Mouse (Mus musculus) ES-E14 (cell line): ENCODE measurements around the gene Cd22.

Source experiments
- CHD2 ChIP-seq: IDR thresholded peaks from 2 replicates; pipeline ENCODE4 v1.6.1; 2014; ENCODE audit warnings: mild to moderate bottlenecking, low read depth, low read length, inconsistent platforms
- HCFC1 ChIP-seq: IDR thresholded peaks from 2 replicates; pipeline ENCODE4 v1.6.1; 2012; ENCODE audit warnings: low read length, inconsistent platforms, borderline replicate concordance; ENCODE audit not compliant: insufficient read depth
- MAFK ChIP-seq: IDR thresholded peaks from 2 replicates; pipeline ENCODE4 v1.6.1; 2014; ENCODE audit warnings: mild to moderate bottlenecking, low read depth, low read length, inconsistent platforms; ENCODE audit not compliant: insufficient read depth
- ZNF384 ChIP-seq: IDR thresholded peaks from 2 replicates; pipeline ENCODE4 v1.6.1; 2012; ENCODE audit warnings: low read depth, low read length, inconsistent platforms

DNA sequence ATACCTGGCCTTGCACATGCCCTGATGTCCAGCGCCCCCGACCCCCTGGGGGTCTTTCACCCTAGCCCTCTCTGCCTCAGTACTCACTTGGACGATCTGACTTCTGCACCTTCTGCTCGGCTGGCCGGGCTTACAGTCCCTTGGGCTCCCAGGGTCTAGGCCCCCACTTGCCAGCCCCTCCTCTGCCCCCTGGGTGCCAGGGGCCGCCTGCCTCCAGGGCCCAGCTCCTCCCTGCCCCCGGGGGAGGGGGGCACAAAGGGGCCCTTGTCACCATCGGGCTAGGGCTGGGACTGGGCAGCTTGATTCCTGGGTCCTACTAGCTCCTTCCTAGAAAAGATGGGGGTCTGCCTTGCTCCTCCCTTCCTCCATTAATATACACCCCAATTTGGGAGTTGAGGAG is 34.6 kb upstream of the Cd22 start, which contains the start of gene Mag:
- TF ChIP-seq ZNF384 (no peak), MAFK (no peak), HCFC1 (no peak), CHD2 (no peak)
